Mouse (Mus musculus): ENCODE results near the gene Ddx21. TPM values are rescaled to one million over a fixed set of nuclear protein-coding genes. Genes with fewer than 3 reads are reported as not detected.
"Not testable (repeated sequence)": the region's sequence is repeated elsewhere in the genome, so short reads cannot be mapped to it uniquely, and the experiment has no call there.

Gene Ddx21
- polyA plus RNA-seq (2017; shearing (Covaris generic)): 10 to 100 TPM; 51.4 to 60.7 (median 54.9) TPM

- peak; percentile 91 for ATAC-seq
Measured at GRCm38 (mm10) chr10:62602177-62603040, at the start of gene Ddx21. TSS of gene Ddx21 (minus strand) at chr10:62602281.

GRCm38 (mm10) chr10:62650881-62651810 lies 49.1 kb upstream of the Ddx21 start, which contains the start of gene Ddx50:
TSS of gene Ddx50 (minus strand) at chr10:62651218.
- peak; percentile 98 for ATAC-seq

- ATAC-seq: no peak
Measured at GRCm38 (mm10) chr10:62650358-62650782, 48.3 kb upstream of the Ddx21 start.

DNA sequence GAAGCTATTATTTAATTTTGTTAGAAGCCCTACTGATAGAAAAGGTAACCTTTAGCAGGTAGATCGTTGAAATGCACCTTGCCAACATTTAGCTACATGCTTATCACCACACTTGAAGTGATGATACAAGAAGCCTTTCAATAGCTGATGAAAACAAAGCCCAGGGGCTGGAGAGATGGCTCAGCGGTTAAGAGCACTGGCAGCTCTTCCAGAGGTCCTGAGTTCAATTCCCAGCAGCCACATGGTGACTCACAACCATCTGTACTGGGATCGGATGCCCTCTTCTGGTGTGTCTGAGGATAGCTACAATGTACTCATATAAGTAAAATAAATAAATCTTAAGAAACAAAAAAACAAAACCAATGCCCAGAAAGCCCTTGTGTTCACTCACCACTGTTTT lies 2.1 kb upstream of the Ddx21 start:
- ATAC-seq: no peak

- no peak for ATAC-seq
Measured at GRCm38 (mm10) chr10:62603233-62604030, 1.4 kb upstream of the Ddx21 start.

DNA sequence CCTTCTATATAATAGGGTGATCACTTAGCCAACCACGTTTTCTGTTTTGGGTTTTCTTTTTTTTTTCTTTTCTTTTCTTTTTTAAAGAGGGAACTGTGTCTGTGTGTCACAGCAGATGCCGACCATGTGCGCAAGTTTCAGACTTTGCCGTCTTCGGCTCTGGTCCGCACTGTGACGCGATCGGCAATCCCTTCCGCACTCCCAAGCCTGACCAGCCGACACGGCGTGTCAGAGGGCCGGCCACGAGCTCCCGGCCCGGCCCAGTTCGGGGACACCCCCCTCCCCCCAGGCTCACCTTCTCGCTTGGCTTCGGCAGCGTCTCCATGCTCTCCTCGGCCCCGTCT lies 276 bp downstream of the Ddx21 start:
- ATAC-seq: peak; percentile 1

DNA sequence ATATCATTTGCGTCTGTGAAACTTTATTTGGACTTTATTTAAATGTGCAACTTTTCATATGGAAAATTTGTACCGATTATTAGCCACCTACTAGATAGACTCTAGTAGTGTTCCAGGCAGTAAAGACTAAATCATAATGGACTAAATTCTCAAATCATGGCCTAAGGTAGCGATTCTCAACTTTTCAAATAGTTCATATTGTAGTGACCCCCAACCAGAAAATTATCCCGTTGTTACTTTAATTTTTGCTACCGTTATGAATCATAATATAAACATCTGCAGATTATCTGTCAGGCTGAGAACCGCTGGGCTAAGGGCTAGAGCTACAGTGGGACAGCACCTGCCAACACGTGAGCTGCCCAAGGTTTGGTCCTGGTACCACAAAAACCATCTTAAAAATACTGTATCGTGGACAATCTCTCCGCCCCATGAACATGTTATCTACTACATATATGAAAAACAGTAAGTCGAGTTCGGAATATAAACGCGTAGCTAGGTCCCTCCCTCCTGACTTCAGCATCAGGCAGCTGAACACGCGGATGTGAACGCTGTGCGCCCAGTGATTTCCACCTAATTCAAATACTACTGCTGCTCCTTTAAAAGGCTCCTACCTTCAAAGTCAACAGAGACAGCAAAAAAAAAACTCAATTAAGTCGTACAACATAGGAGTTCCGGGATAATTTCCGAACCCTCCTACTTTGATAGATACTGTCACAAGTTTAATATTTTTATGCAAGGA lies 859 bp downstream of the Ddx21 start:
- peak; percentile 12 for ATAC-seq

- peak; percentile 38 for ATAC-seq
Measured at GRCm38 (mm10) chr10:62600056-62600455, 2.0 kb downstream of the Ddx21 start.

DNA sequence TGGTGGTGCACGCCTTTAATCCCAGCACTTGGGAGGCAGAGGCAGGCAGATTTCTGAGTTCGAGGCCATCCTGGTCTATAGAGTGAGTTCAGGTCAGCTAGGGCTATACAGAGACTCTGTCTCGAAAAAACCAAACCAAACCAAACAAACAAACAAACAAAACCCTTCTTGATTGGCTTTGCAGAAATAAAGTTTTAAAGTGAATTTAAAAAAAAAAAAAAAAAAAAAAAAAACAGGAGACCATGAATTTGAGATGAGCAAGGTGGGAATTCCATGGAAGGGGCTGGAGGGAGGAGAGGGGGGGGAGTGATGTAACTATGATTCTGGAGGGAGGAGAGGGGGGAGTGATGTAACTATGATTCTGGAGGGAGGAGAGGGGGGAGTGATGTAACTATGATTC lies 2.8 kb downstream of the Ddx21 start:
- ATAC-seq: not testable (repeated sequence)

- ATAC-seq: no peak
Measured at GRCm38 (mm10) chr10:62592496-62592895, 9.6 kb downstream of the Ddx21 start.

GRCm38 (mm10) chr10:62590200-62590599 lies 11.9 kb downstream of the Ddx21 start:
- ATAC-seq: peak; percentile 99

GRCm38 (mm10) chr10:62588616-62589015 lies 13.5 kb downstream of the Ddx21 start:
- ATAC-seq: no peak

DNA sequence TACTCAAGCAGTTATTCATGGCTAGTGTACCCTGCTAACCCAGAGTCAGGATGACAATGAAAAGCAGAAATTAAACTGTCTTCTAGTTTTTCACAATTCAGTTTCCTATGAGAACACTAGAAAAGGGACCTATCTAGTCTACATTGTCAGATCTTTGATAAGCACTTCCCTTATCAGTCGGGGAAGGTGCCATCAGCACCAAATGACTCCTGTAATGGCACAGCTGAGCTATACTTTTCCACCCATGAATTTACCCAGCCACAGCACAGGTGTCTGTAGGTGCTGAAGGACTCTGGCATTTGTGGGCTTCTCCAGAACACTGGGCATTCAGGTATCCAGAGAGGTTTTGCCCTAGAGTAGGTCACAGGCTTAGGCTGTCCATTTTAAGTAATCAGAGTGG lies 18.8 kb downstream of the Ddx21 start:
- no peak for ATAC-seq

- no peak for ATAC-seq
Measured at GRCm38 (mm10) chr10:62582701-62583100, 19.4 kb downstream of the Ddx21 start.

- no peak for ATAC-seq
Measured at GRCm38 (mm10) chr10:62582263-62582662, 19.8 kb downstream of the Ddx21 start.

GRCm38 (mm10) chr10:62579129-62579528 lies 23.0 kb downstream of the Ddx21 start:
- not testable (repeated sequence) for ATAC-seq

DNA sequence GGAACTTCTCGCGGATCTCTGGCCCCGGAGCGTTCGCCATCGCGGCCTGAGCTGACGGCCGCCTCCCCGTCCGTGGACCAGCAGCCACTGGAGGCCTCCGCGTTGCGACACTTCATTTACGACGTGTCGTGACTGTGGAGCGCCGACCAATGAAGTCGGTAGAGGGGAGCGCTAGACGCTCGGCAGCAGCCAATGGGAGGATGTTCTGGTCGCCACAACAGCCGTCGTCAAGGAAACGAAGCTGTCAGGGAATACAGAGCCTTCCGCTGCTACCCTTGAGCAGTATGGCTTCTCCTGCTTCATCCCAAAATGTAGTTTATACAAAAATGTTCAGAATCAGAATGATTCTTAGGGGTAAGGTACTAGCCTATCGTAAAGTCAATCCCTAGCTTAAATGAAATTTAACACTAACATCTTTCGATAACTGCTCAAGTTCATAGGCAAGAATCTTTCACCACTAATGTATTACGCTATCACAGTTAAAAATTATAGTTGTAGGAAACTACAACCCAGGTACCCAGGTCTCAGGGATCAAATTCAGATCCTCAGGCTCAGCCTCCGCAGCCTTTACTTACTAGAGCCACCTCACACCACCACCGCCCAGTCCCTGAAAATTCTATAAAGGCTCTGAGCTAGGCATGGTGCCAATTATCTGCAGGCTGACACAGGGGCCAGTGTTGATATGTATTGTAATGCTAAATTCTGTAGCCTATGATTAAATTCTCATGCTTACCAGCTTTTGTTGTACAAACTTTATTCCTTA lies 23.6 kb downstream of the Ddx21 start, which contains the start of gene Kif1bp:
Gene Kif1bp, minus strand, starts transcription at position 120 of the 763 bp plus-strand sequence.
- peak; percentile 98 for ATAC-seq

DNA sequence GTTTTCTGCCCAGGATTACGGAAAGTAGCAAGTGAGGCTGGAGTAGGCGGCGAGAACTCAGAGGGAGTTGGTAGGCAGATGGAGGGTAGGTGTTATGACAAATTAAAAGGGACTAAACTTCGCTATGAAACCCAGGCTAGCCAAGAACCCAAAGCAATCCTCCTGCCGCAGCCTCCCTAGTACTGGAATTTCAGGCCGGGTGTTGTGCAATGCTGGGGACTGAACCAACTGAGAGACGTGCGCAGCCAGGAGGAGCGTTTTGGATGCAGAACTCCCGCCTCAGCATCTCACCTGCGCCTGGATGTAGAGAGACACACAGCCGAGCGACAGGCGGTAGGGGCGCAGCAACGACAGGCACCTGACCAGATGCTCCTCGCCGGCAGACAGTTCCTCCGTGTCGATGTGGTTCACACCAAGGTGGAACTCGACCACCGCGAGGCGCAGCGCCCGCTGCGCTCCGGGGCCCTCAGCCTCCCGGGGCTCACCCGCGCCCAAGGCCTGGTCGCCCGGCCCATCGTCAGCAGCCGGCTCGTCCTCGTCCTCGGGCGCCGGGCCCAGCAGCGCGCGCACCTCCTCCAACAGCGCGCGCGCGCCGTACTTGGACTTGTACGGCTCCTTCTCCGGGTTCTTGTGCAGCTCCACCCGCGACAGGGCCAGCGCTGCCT lies 24.3 kb downstream of the Ddx21 start:
- ATAC-seq: peak; percentile 57

DNA sequence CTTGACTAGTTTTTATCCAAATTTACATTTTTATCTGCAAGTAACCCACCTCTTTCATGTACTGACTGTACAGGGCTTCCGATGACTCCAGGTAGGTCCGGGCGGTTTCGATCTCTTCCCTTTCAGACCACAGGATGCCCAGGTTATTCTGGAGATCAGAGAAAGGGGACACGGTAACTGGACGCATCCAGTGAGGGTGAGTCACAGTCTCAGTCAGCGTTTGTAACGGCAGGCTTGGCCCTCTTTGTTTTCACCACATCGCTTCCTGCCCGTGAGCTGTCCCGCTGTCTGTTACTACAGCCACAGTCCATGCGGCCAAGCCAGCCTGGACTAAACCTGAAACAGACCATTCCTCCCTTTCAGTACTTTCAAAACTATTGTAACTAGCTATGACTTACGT lies 27.1 kb downstream of the Ddx21 start:
- no peak for ATAC-seq
